Mouse (Mus musculus) liver, embryonic 13.5 days (tissue): ENCODE measurements around the gene Cdh23. TPM values are rescaled to one million over a fixed set of nuclear protein-coding genes. Genes with fewer than 3 reads are reported as not detected.

Source experiments
- ATAC-seq: fragments of 200-750 bp; cut with Nextera tagmentation; 2 replicates; pipeline ENCODE4 v1.8.0; 2017; ENCODE audit warnings: low read depth, mild to moderate bottlenecking, moderate number of reproducible peaks, moderate library complexity
- DNase-seq: peaks from one replicate; pipeline ENCODE4 v3.0.0; 2022
- H3K27ac ChIP-seq: fragments of 300-500 bp; sonication (generic); 2 replicates; pipeline ENCODE4 v1.5.1; 2015; ENCODE audit warnings: moderate library complexity, mild to moderate bottlenecking, inconsistent platforms
- H3K27me3 ChIP-seq: fragments of 300-500 bp; sonication (generic); 2 replicates; pipeline ENCODE4 v1.6.1; 2015; ENCODE audit warnings: mild to moderate bottlenecking, inconsistent platforms
- H3K36me3 ChIP-seq: fragments of 300-500 bp; sonication (generic); 2 replicates; pipeline ENCODE4 v1.6.1; 2015; ENCODE audit warnings: mild to moderate bottlenecking, inconsistent platforms
- H3K4me1 ChIP-seq: fragments of 300-500 bp; sonication (generic); replicated peaks from 2 replicates; pipeline ENCODE4 v1.6.1; 2015; ENCODE audit warnings: inconsistent platforms
- H3K4me2 ChIP-seq: fragments of 300-500 bp; sonication (generic); 2 replicates; pipeline ENCODE4 v1.6.1; 2015; ENCODE audit warnings: inconsistent platforms, mild to moderate bottlenecking, moderate library complexity
- H3K4me3 ChIP-seq: fragments of 300-500 bp; sonication (generic); replicated peaks from 2 replicates; pipeline ENCODE4 v1.5.1; 2015; ENCODE audit warnings: mild to moderate bottlenecking, inconsistent platforms
- H3K9ac ChIP-seq: fragments of 300-500 bp; sonication (generic); 2 replicates; pipeline ENCODE4 v1.6.1; 2015; ENCODE audit warnings: mild to moderate bottlenecking, inconsistent platforms
- H3K9me3 ChIP-seq: fragments of 300-500 bp; sonication (generic); replicated peaks from 2 replicates; pipeline ENCODE4 v1.6.1; 2016; ENCODE audit warnings: inconsistent platforms
- WGBS: fragments of 180-500 bp; shearing (Covaris S2); methylation state at CpG from one replicate; pipeline ENCODE4 v1.1.7; 2015; ENCODE audit not compliant: insufficient replicate concordance; 5-methylcytosine and 5-hydroxymethylcytosine counted together
- polyA plus RNA-seq: library from polyadenylated mRNA; unstranded; fragments of >200 nt; fragmentation: Nextera tagmentation; extraction: Ambion mirVana; gene quantifications from 2 replicates; pipeline ENCODE4 v1.2.1, GENCODE M21; 2015

Gene Cdh23
- polyA plus RNA-seq, 1 experiment from 2014 or later: 0.16 TPM

GRCm38 (mm10) chr10:60525081-60525480, 171.2 kb downstream of the Cdh23 start:
- DNase-seq: no peak
- no peaks in the 10 kb centered on the region for H3K9me3 ChIP-seq
- ATAC-seq: no peak
- H3K4me3 ChIP-seq: no peak overlapping the region
- H3K4me1 ChIP-seq: no peaks in the 10 kb centered on the region
- no peak overlapping the region for H3K9ac ChIP-seq
- H3K4me2 ChIP-seq: no peak overlapping the region
- WGBS: 64% methylated on average over 8 of the region's 8 CpGs
- no peak overlapping the region for H3K27ac ChIP-seq
- no peaks in the 10 kb centered on the region for H3K36me3 ChIP-seq
- H3K27me3 ChIP-seq: peaks cover 4% of the 10 kb centered on the region

DNA sequence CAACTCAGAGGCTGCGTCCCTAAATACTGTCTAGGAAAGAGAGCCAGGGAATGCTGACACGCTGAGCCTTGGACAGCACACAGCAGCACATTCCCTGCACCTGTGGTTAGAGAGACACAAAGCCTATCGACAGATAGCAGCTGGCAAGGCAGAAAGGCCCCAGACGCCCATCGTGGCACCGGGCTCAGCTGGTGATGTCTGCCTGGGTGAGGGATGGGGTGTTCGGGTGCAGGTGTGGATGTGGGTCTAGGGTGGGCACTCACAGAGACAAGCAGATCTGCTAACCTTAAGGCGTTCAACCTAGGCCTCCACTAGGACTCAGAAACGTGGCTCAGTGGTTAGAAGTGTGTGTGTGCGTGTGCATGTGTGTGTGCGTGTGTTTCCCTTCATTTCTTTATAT, 180.0 kb downstream of the Cdh23 start:
- Histone ChIP-seq H3K9me3 (no peaks in the 10 kb centered on the region), H3K27ac (no peak overlapping the region), H3K4me3 (no peak overlapping the region), H3K36me3 (no peaks in the 10 kb centered on the region), H3K4me2 (no peak overlapping the region), H3K4me1 (no peaks in the 10 kb centered on the region), H3K9ac (no peak overlapping the region), H3K27me3 (no peaks in the 10 kb centered on the region)
- ATAC-seq (no peak), DNase-seq (no peak)
- WGBS: 72% methylated on average over 11 of the region's 11 CpGs

GRCm38 (mm10) chr10:60498538-60498937, 197.8 kb downstream of the Cdh23 start:
- no peak overlapping the region for H3K4me2 ChIP-seq
- H3K27ac ChIP-seq: no peak overlapping the region
- 32% methylated on average over 4 of the region's 4 CpGs for WGBS
- H3K4me3 ChIP-seq: no peak overlapping the region
- no peaks in the 10 kb centered on the region for H3K36me3 ChIP-seq
- H3K4me1 ChIP-seq: no peaks in the 10 kb centered on the region
- DNase-seq (no peak), ATAC-seq (no peak)
- no peaks in the 10 kb centered on the region for H3K27me3 ChIP-seq
- no peak overlapping the region for H3K9ac ChIP-seq
- no peaks in the 10 kb centered on the region for H3K9me3 ChIP-seq

- no peaks in the 10 kb centered on the region for H3K36me3 ChIP-seq
- DNase-seq: no peak
- H3K9ac ChIP-seq: no peak overlapping the region
- no peak overlapping the region for H3K4me2 ChIP-seq
- H3K27ac ChIP-seq: no peak overlapping the region
- no peaks in the 10 kb centered on the region for H3K4me1 ChIP-seq
- WGBS: 15% methylated on average over 6 of the region's 6 CpGs
- no peaks in the 10 kb centered on the region for H3K27me3 ChIP-seq
- no peak overlapping the region for H3K4me3 ChIP-seq
- no peaks in the 10 kb centered on the region for H3K9me3 ChIP-seq
- ATAC-seq: no peak
Measured at GRCm38 (mm10) chr10:60495070-60495469, 201.2 kb downstream of the Cdh23 start.

- Histone ChIP-seq H3K4me2 (no peak overlapping the region), H3K4me3 (no peak overlapping the region), H3K4me1 (no peaks in the 10 kb centered on the region), H3K27ac (no peak overlapping the region), H3K36me3 (no peaks in the 10 kb centered on the region), H3K27me3 (no peaks in the 10 kb centered on the region), H3K9me3 (no peaks in the 10 kb centered on the region), H3K9ac (no peak overlapping the region)
- ATAC-seq (no peak), DNase-seq (no peak)
- 52% methylated on average over 2 of the region's 2 CpGs for WGBS
Measured at GRCm38 (mm10) chr10:60491538-60491937, 204.8 kb downstream of the Cdh23 start.

GRCm38 (mm10) chr10:60481381-60481780, 214.9 kb downstream of the Cdh23 start:
- H3K27ac ChIP-seq: no peak overlapping the region
- H3K4me1 ChIP-seq: no peaks in the 10 kb centered on the region
- ATAC-seq: no peak
- no peak overlapping the region for H3K9ac ChIP-seq
- WGBS: 71% methylated on average over 6 of the region's 6 CpGs
- H3K4me3 ChIP-seq: no peak overlapping the region
- no peaks in the 10 kb centered on the region for H3K36me3 ChIP-seq
- no peaks in the 10 kb centered on the region for H3K9me3 ChIP-seq
- no peak for DNase-seq
- H3K4me2 ChIP-seq: no peak overlapping the region
- peaks cover 4% of the 10 kb centered on the region; the same call in 1 of the 2 replicates for H3K27me3 ChIP-seq

GRCm38 (mm10) chr10:60474549-60474948, 221.7 kb downstream of the Cdh23 start:
- Histone ChIP-seq H3K36me3 (no peaks in the 10 kb centered on the region), H3K4me3 (no peak overlapping the region), H3K4me2 (no peak overlapping the region), H3K9me3 (no peaks in the 10 kb centered on the region), H3K27ac (no peak overlapping the region), H3K4me1 (0 out of 2 replicates have a peak, but pooled peaks cover 7% of the 10 kb centered on the region), H3K9ac (no peak overlapping the region), H3K27me3 (peaks cover 16% of the 10 kb centered on the region; the same call in 1 of the 2 replicates)
- ATAC-seq (no peak), DNase-seq (no peak)
- 32% methylated on average over 5 of the region's 5 CpGs for WGBS

GRCm38 (mm10) chr10:60473782-60474322, 222.4 kb downstream of the Cdh23 start:
- no peaks in the 10 kb centered on the region for H3K9me3 ChIP-seq
- H3K9ac ChIP-seq: no peak overlapping the region
- DNase-seq (no peak), ATAC-seq (no peak)
- peaks cover 16% of the 10 kb centered on the region; the same call in 1 of the 2 replicates for H3K27me3 ChIP-seq
- 0 out of 2 replicates have a peak, but pooled peaks cover 7% of the 10 kb centered on the region for H3K4me1 ChIP-seq
- no peak overlapping the region for H3K4me2 ChIP-seq
- 50% methylated on average over 9 of the region's 9 CpGs for WGBS
- no peaks in the 10 kb centered on the region for H3K36me3 ChIP-seq
- no peak overlapping the region for H3K27ac ChIP-seq
- no peak overlapping the region for H3K4me3 ChIP-seq

DNA sequence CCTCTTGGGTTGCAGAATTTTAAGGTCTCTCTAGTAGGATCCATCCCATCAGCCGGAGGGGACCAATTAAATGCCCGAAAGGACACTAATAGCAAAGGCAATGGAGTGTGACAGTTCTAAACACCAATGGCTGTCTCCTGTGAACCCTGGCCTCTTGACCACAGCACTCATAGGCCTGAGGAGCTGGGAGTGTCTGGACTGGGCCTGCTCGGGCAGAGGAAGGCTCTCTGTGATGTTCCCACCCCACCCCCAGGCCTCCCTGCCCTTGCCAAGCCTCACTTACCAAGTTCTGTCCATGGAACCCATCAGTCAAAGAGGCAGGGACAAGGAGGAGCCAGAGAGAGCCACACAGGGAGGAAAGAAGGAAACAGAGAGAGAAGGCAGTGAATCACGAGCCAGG, 228.5 kb downstream of the Cdh23 start:
- 0 out of 2 replicates have a peak, but pooled peaks cover 7% of the 10 kb centered on the region for H3K4me1 ChIP-seq
- H3K36me3 ChIP-seq: no peaks in the 10 kb centered on the region
- H3K4me3 ChIP-seq: no peak overlapping the region
- no peak overlapping the region for H3K4me2 ChIP-seq
- ATAC-seq: no peak
- H3K27me3 ChIP-seq: 0 out of 2 replicates have a peak, but pooled peaks cover 4% of the 10 kb centered on the region
- H3K27ac ChIP-seq: no peak overlapping the region
- H3K9me3 ChIP-seq: no peaks in the 10 kb centered on the region
- no peak overlapping the region for H3K9ac ChIP-seq
- WGBS: 48% methylated on average over 4 of the region's 4 CpGs
- DNase-seq: no peak

GRCm38 (mm10) chr10:60463953-60464647, 232.2 kb downstream of the Cdh23 start:
- 67% methylated on average over 13 of the region's 13 CpGs for WGBS
- ATAC-seq: no peak
- no peak overlapping the region for H3K27ac ChIP-seq
- no peak overlapping the region for H3K4me2 ChIP-seq
- no peaks in the 10 kb centered on the region for H3K27me3 ChIP-seq
- H3K9me3 ChIP-seq: no peaks in the 10 kb centered on the region
- no peak for DNase-seq
- H3K4me3 ChIP-seq: no peak overlapping the region
- H3K36me3 ChIP-seq: no peaks in the 10 kb centered on the region
- no peaks in the 10 kb centered on the region for H3K4me1 ChIP-seq
- no peak overlapping the region for H3K9ac ChIP-seq

DNA sequence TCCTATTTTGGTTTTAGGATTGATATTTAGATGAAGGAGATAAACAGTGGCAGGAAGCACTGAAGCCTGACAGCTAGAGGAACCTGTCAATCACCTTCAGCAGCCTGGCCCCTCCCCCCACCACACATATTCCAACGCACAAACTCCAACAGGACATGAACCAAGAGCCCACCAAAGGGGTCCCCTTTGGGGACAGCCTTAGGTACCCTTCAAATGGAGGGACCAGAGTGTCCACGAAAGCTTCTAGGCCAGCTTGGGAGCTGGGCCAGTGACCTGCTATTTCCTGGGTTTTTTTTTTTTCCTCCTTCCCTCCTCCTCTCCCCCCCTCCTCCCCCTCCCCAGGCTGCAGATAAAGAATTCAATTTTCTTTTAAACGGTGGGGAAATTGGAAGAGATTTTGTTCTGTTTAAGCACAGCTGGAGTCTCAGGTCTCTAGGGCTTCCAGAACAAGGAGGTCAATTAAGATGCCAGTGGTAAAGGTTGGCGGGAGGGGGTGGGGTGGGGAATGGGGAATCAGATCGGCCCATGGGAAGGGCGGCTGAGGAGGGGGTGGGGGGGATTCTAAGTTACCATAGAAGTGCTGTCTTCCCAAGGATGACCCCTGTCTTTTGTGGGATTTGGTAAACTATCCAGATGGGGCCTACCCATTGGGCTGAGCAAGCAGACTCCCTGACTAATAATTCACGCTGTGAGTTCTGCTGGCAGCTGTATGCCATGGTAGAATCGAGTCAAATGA, 239.5 kb downstream of the Cdh23 start:
- ATAC-seq: no peak
- no peak overlapping the region for H3K9ac ChIP-seq

More for the DNA sequence above, 239.5 kb downstream of the Cdh23 start:
- no peaks in the 10 kb centered on the region for H3K4me1 ChIP-seq
- H3K4me3 ChIP-seq: no peak overlapping the region
- H3K27me3 ChIP-seq: no peaks in the 10 kb centered on the region
- DNase-seq: no peak
- no peak overlapping the region for H3K4me2 ChIP-seq
- no peaks in the 10 kb centered on the region for H3K9me3 ChIP-seq
- no peak overlapping the region for H3K27ac ChIP-seq
- 32% methylated on average over 8 of the region's 8 CpGs for WGBS
- H3K36me3 ChIP-seq: no peaks in the 10 kb centered on the region
